Mouse (Mus musculus) testis, adult 2 months (tissue): Measurements from ENCODE around the gene Atxn1.

Experiments used
- CTCF ChIP-seq: fragments of 200-500 bp; IDR thresholded peaks from 2 replicates; pipeline ENCODE4 v1.5.1; 2012; ENCODE audit warnings: low read depth, mild to moderate bottlenecking, inconsistent platforms, low read length, moderate library complexity; ENCODE audit not compliant: control insufficient read depth, insufficient read depth, insufficient replicate concordance
- POLR2A ChIP-seq: fragments of 200-500 bp; IDR thresholded peaks from 2 replicates; pipeline ENCODE4 v1.6.1; 2012; ENCODE audit warnings: low read depth, mild to moderate bottlenecking, inconsistent platforms, low read length, moderate library complexity; ENCODE audit not compliant: control insufficient read depth

DNA sequence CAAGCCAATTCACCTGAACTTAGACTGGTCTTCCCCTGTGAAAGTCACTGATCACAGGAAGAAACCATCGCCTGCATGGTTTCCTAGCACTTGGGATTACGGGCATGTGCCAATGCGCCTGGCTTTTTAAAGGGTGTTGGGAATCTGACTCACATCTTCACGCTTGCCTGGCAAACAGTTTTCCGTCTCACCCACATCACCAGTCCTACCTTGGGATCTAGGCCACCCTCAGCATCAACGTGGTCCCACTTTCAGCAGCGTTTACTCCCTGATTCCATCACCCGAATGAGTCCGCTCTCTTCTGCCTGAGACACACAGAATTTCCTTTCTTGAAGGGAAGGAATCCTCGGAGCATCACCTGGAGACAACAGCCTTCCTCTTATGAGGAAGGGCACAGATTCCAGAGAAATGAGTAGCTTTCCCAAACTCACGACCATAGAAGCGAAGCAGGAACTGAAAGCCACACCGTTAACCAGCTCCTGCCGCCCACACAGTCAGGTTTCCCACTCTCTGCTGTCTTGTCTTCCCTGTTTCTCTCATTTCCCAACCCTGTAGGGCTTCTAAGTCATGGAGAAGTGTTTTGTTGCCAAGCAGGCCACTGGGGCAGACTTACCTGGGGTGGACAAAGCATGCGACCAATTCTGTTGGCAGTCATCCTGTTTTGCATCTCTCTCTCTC lies 128.3 kb downstream of the Atxn1 start:
- TF ChIP-seq CTCF, result no peak
- TF ChIP-seq POLR2A, result no peak
